Mouse (Mus musculus): Measurements from ENCODE around the gene Tacc3.

Gene Tacc3

GRCm38 (mm10) chr5:33726081-33726647, 68.2 kb downstream of the Tacc3 start:
- no peak for DNase-seq

GRCm38 (mm10) chr5:33726891-33727290, 69.0 kb downstream of the Tacc3 start:
- DNase-seq: no peak

Measured in right cerebral cortex, postnatal 14 days (tissue).